Mouse (Mus musculus) megakaryocyte, embryonic 14.5 days (primary cell): ENCODE results near the gene Chst1. TPM values are rescaled to one million over a fixed set of nuclear protein-coding genes. Genes with fewer than 3 reads are reported as not detected.

Source experiments
- H3K27me3 ChIP-seq: replicated peaks from 2 replicates; pipeline ENCODE3; 2012; ENCODE audit warnings: inconsistent platforms
- H3K36me3 ChIP-seq: replicated peaks from 2 replicates; pipeline ENCODE3; 2012; ENCODE audit warnings: low read length, inconsistent platforms, mixed read lengths
- H3K4me1 ChIP-seq: 2 replicates; pipeline ENCODE4 v1.6.1; 2012; ENCODE audit warnings: inconsistent platforms
- H3K4me3 ChIP-seq: replicated peaks from 2 replicates; pipeline ENCODE3; 2012; ENCODE audit warnings: moderate library complexity, mild to moderate bottlenecking, inconsistent platforms
- H3K9me3 ChIP-seq: 2 replicates; pipeline ENCODE4 v1.6.1; 2012; ENCODE audit warnings: inconsistent platforms
- FLI1 ChIP-seq: IDR thresholded peaks from 2 replicates; pipeline ENCODE4 v1.6.1; 2012; ENCODE audit warnings: low read length, inconsistent platforms, mixed read lengths
- GATA1 ChIP-seq: IDR thresholded peaks from 3 replicates; pipeline ENCODE4 v1.6.1; 2012; ENCODE audit warnings: mixed read lengths, low read length, inconsistent platforms, borderline replicate concordance
- polyA plus RNA-seq: library from polyadenylated mRNA; stranded (reverse); fragments of >175 nt; gene quantifications from 2 replicates; pipeline ENCODE4 v1.2.3, GENCODE M21; 2012; ENCODE audit warnings: low replicate concordance; ENCODE audit not compliant: insufficient read depth

Chst1 gene
- polyA plus RNA-seq, 1 experiment, result 0.45 TPM

- Histone ChIP-seq H3K9me3 (no peaks in the 10 kb centered on the region), H3K27me3 (peaks cover 75% of the 10 kb centered on the region), H3K36me3 (no peaks in the 10 kb centered on the region), H3K4me1 (peaks cover 30% of the 10 kb centered on the region), H3K4me3 (no peak overlapping the region)
- TF ChIP-seq GATA1, result no peak
- no peak for TF ChIP-seq FLI1
Measured at GRCm38 (mm10) chr2:92608013-92608619, 8.6 kb downstream of the Chst1 start.

- Histone ChIP-seq H3K4me3 (no peak overlapping the region), H3K9me3 (no peaks in the 10 kb centered on the region), H3K4me1 (peaks cover 30% of the 10 kb centered on the region), H3K27me3 (peaks cover 76% of the 10 kb centered on the region), H3K36me3 (no peaks in the 10 kb centered on the region)
- no peak for TF ChIP-seq GATA1
- no peak for TF ChIP-seq FLI1
Measured at GRCm38 (mm10) chr2:92608810-92609581, 9.5 kb downstream of the Chst1 start.

- TF ChIP-seq FLI1, result no peak
Measured at GRCm38 (mm10) chr2:92609704-92610379, 10.3 kb downstream of the Chst1 start.

GRCm38 (mm10) chr2:92613645-92614044, 14.1 kb downstream of the Chst1 start:
- Histone ChIP-seq H3K27me3 (peaks cover 56% of the 10 kb centered on the region), H3K36me3 (no peaks in the 10 kb centered on the region), H3K4me3 (no peak overlapping the region), H3K9me3 (peaks cover 8% of the 10 kb centered on the region), H3K4me1 (peaks cover 8% of the 10 kb centered on the region; the same call in 1 of the 2 replicates)
- no peak for TF ChIP-seq FLI1
- no peak for TF ChIP-seq GATA1

More at GRCm38 (mm10) chr2:92609704-92610379, 10.3 kb downstream of the Chst1 start:
- H3K27me3 ChIP-seq, result peaks cover 78% of the 10 kb centered on the region
- H3K4me1 ChIP-seq, result peaks cover 30% of the 10 kb centered on the region
- H3K9me3 ChIP-seq, result no peaks in the 10 kb centered on the region
- H3K4me3 ChIP-seq, result no peak overlapping the region
- no peaks in the 10 kb centered on the region for H3K36me3 ChIP-seq

- Histone ChIP-seq H3K9me3 (peaks cover 8% of the 10 kb centered on the region), H3K36me3 (no peaks in the 10 kb centered on the region), H3K4me3 (no peak overlapping the region), H3K4me1 (peaks cover 6% of the 10 kb centered on the region; the same call in 1 of the 2 replicates), H3K27me3 (peaks cover 54% of the 10 kb centered on the region)
- TF ChIP-seq GATA1, result no peak
- no peak for TF ChIP-seq FLI1
Measured at GRCm38 (mm10) chr2:92614106-92614505, 14.6 kb downstream of the Chst1 start.

- no peaks in the 10 kb centered on the region for H3K36me3 ChIP-seq
- H3K4me1 ChIP-seq, result peaks cover 6% of the 10 kb centered on the region; the same call in 1 of the 2 replicates
- H3K9me3 ChIP-seq, result peaks cover 30% of the 10 kb centered on the region
- H3K27me3 ChIP-seq, result peaks cover 37% of the 10 kb centered on the region
- no peak for TF ChIP-seq FLI1
- no peak for TF ChIP-seq GATA1
- peak overlapping the region; percentile 5 for H3K4me3 ChIP-seq
Measured at GRCm38 (mm10) chr2:92617077-92617756, 17.7 kb downstream of the Chst1 start.

- H3K27me3 ChIP-seq, result peaks cover 32% of the 10 kb centered on the region
- peaks cover 33% of the 10 kb centered on the region for H3K9me3 ChIP-seq
- H3K4me1 ChIP-seq, result peaks cover 6% of the 10 kb centered on the region; the same call in 1 of the 2 replicates
- no peak overlapping the region for H3K4me3 ChIP-seq
- no peaks in the 10 kb centered on the region for H3K36me3 ChIP-seq
- no peak for TF ChIP-seq GATA1
- no peak for TF ChIP-seq FLI1
Measured at GRCm38 (mm10) chr2:92618016-92618415, 18.5 kb downstream of the Chst1 start.

- peaks cover 12% of the 10 kb centered on the region for H3K9me3 ChIP-seq
- no peaks in the 10 kb centered on the region for H3K36me3 ChIP-seq
- TF ChIP-seq GATA1, result no peak
- no peak for TF ChIP-seq FLI1
- H3K4me3 ChIP-seq, result no peak overlapping the region
- no peaks in the 10 kb centered on the region; the same call in 1 of the 2 replicates for H3K4me1 ChIP-seq
- peaks cover 13% of the 10 kb centered on the region for H3K27me3 ChIP-seq
Measured at GRCm38 (mm10) chr2:92627633-92628032, 28.1 kb downstream of the Chst1 start.

GRCm38 (mm10) chr2:92630799-92631198, 31.3 kb downstream of the Chst1 start:
- Histone ChIP-seq H3K9me3 (no peaks in the 10 kb centered on the region), H3K27me3 (peaks cover 17% of the 10 kb centered on the region), H3K4me1 (no peaks in the 10 kb centered on the region; the same call in 1 of the 2 replicates), H3K4me3 (no peak overlapping the region), H3K36me3 (no peaks in the 10 kb centered on the region)
- no peak for TF ChIP-seq FLI1
- no peak for TF ChIP-seq GATA1
